Mouse (Mus musculus) hindbrain, embryonic 11.5 days (tissue): ENCODE results near the gene She. TPM values are rescaled to one million over a fixed set of nuclear protein-coding genes. Genes with fewer than 3 reads are reported as not detected.
A peak's percentile ranks its signal among the peaks of the same experiment; 100 is the strongest.

ENCODE experiments used
- ATAC-seq: fragments of 200-750 bp; cut with Nextera tagmentation; 2 replicates; pipeline ENCODE4 v1.8.0; 2017; ENCODE audit warnings: mild to moderate bottlenecking, moderate TSS enrichment, moderate library complexity; ENCODE audit not compliant: low FRiP score
- DNase-seq: peaks from one replicate; pipeline ENCODE4 v3.0.0-alpha.2; 2015; ENCODE audit warnings: low spot score
- H3K27ac ChIP-seq: fragments of 300-500 bp; sonication (generic); 2 replicates; pipeline ENCODE4 v1.5.1; 2014; ENCODE audit warnings: mild to moderate bottlenecking, low read depth, low read length
- H3K27me3 ChIP-seq: fragments of 300-500 bp; sonication (generic); 2 replicates; pipeline ENCODE4 v1.6.1; 2014; ENCODE audit warnings: mild to moderate bottlenecking, low read length, moderate library complexity, mixed read lengths; ENCODE audit not compliant: control insufficient read depth, insufficient read depth
- H3K36me3 ChIP-seq: fragments of 300-500 bp; sonication (generic); 2 replicates; pipeline ENCODE4 v1.6.1; 2014; ENCODE audit warnings: mild to moderate bottlenecking, low read length, moderate library complexity, mixed read lengths; ENCODE audit not compliant: control insufficient read depth, insufficient read depth
- H3K4me1 ChIP-seq: fragments of 300-500 bp; sonication (generic); replicated peaks from 2 replicates; pipeline ENCODE4 v1.6.1; 2014; ENCODE audit warnings: low read length, mixed read lengths; ENCODE audit not compliant: control insufficient read depth, insufficient read depth
- H3K4me2 ChIP-seq: fragments of 300-500 bp; sonication (generic); replicated peaks from 2 replicates; pipeline ENCODE4 v1.6.1; 2014; ENCODE audit warnings: mild to moderate bottlenecking, low read depth, low read length
- H3K4me3 ChIP-seq: fragments of 300-500 bp; sonication (generic); 2 replicates; pipeline ENCODE4 v1.5.1; 2014; ENCODE audit warnings: low read depth, low read length
- H3K9ac ChIP-seq: fragments of 300-500 bp; sonication (generic); 2 replicates; pipeline ENCODE4 v1.6.1; 2014; ENCODE audit warnings: low read depth, low read length
- H3K9me3 ChIP-seq: fragments of 300-500 bp; sonication (generic); 2 replicates; pipeline ENCODE4 v1.6.1; 2016; ENCODE audit warnings: low read length; ENCODE audit not compliant: control insufficient read depth
- WGBS: fragments of 180-500 bp; shearing (Covaris S2); extraction: QIAGEN DNeasy Blood & Tissue Kit; methylation state at CpG from one replicate; pipeline ENCODE4 v1.1.7; 2014; 5-methylcytosine and 5-hydroxymethylcytosine counted together
- polyA plus RNA-seq: library from polyadenylated mRNA; unstranded; fragments of >200 nt; fragmentation: Nextera tagmentation; extraction: Ambion mirVana; gene quantifications from 2 replicates; pipeline ENCODE4 v1.2.1, GENCODE M21; 2014

She gene
- polyA plus RNA-seq, 1 experiment from 2014 or later = 2.2 TPM

DNA sequence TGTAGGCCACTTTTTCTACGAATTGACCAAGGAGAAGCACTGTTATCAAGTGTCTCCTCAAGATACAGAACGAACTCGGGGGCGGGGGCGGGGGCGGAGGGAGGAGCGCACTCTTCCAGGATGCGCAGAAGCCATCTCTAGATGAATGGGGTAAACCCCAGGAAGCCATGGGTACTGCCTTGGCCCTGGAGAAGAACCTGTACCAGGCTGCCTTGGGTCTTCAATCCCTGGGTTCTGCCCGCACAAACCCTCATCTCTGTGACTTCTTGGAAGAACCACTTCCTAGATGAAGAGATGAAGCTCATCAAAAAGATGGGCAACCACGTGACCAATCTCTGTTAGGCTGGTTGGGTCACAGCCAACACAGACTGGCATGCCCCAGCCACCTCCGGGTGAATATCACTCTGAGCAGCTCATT, 10.1 kb upstream of the She start:
- ATAC-seq (no peak), DNase-seq (no peak)
- no peaks in the 10 kb centered on the region for H3K36me3 ChIP-seq
- H3K27ac ChIP-seq = no peak overlapping the region
- H3K9me3 ChIP-seq = no peaks in the 10 kb centered on the region
- no peaks in the 10 kb centered on the region for H3K4me1 ChIP-seq
- no peaks in the 10 kb centered on the region for H3K27me3 ChIP-seq
- no peak overlapping the region for H3K4me3 ChIP-seq
- no peak overlapping the region for H3K9ac ChIP-seq
- H3K4me2 ChIP-seq = no peak overlapping the region
- WGBS = 92% methylated on average over 11 of the region's 11 CpGs

- Histone ChIP-seq H3K36me3 (no peaks in the 10 kb centered on the region), H3K27me3 (no peaks in the 10 kb centered on the region), H3K4me3 (no peak overlapping the region), H3K4me1 (no peaks in the 10 kb centered on the region), H3K9me3 (no peaks in the 10 kb centered on the region), H3K27ac (no peak overlapping the region), H3K4me2 (no peak overlapping the region), H3K9ac (no peak overlapping the region)
- no peak for ATAC-seq
- no peak for DNase-seq
- 73% methylated on average over 10 of the region's 10 CpGs for WGBS
Measured at GRCm38 (mm10) chr3:89821548-89822480, 9.4 kb upstream of the She start.

DNA sequence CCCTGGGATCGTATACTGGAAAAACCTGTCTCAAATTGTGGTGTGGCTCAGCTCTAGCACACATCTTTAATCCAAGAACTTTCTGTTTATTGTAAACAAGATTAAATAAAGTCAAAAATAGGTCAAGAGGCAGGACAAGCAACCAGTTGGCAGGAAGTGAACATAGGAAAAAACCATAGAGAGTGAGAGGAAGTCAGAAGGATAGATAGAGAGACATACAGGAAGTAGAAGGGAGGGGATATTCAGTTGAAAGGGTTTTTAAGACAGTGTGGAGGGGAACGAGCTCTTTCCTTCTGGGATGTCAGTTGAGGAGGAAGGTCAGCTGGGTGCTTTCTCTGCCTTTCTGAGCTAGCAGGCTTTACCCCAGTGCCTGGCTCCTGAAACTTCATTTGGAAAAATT, 7.6 kb upstream of the She start:
- H3K4me3 ChIP-seq = no peak overlapping the region
- no peak overlapping the region for H3K4me2 ChIP-seq
- 59% methylated on average over 2 of the region's 2 CpGs for WGBS
- no peak overlapping the region for H3K27ac ChIP-seq
- no peak for DNase-seq
- H3K36me3 ChIP-seq = no peaks in the 10 kb centered on the region
- H3K27me3 ChIP-seq = no peaks in the 10 kb centered on the region
- H3K9me3 ChIP-seq = no peaks in the 10 kb centered on the region
- ATAC-seq = no peak
- H3K9ac ChIP-seq = no peak overlapping the region
- H3K4me1 ChIP-seq = no peaks in the 10 kb centered on the region

GRCm38 (mm10) chr3:89826295-89826694, 4.9 kb upstream of the She start:
- no peak for DNase-seq
- no peak overlapping the region for H3K4me3 ChIP-seq
- WGBS = 81% methylated on average over 3 of the region's 3 CpGs

DNA sequence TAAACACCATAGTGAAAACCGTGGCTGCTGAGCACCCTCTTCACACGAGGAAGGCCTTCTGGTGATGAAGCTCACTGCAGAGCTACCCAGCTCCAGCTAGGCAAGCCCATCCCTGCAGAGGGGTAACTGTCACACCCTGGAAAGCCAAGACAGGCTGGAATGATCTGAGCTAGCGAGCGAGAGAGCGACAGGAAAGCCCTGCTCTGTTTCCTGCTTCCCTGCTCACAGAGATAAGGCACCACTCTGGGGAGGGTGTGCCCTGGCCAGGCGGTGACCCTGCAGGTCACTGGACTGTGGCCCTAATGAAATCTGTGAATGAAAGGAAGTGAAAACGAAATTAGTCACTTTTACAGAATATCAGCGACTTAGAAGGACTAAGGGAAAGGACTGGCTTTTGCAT, 4.2 kb downstream of the She start:
- H3K9ac ChIP-seq = no peak overlapping the region
- no peaks in the 10 kb centered on the region for H3K36me3 ChIP-seq
- no peaks in the 10 kb centered on the region for H3K9me3 ChIP-seq
- DNase-seq (no peak), ATAC-seq (no peak)
- H3K27me3 ChIP-seq = peaks cover 33% of the 10 kb centered on the region
- H3K4me3 ChIP-seq = no peak overlapping the region
- no peak overlapping the region for H3K27ac ChIP-seq
- 0 out of 2 replicates have a peak, but pooled peaks cover 5% of the 10 kb centered on the region for H3K4me1 ChIP-seq
- WGBS = 51% methylated on average over 8 of the region's 8 CpGs
- H3K4me2 ChIP-seq = no peak overlapping the region

More at GRCm38 (mm10) chr3:89826295-89826694, 4.9 kb upstream of the She start:
- no peaks in the 10 kb centered on the region for H3K9me3 ChIP-seq
- no peak overlapping the region for H3K9ac ChIP-seq
- peaks cover 22% of the 10 kb centered on the region for H3K27me3 ChIP-seq
- H3K27ac ChIP-seq = no peak overlapping the region
- H3K36me3 ChIP-seq = no peaks in the 10 kb centered on the region
- no peak for ATAC-seq
- H3K4me2 ChIP-seq = no peak overlapping the region
- 0 out of 2 replicates have a peak, but pooled peaks cover 2% of the 10 kb centered on the region for H3K4me1 ChIP-seq

- Histone ChIP-seq H3K9ac (no peak overlapping the region), H3K9me3 (no peaks in the 10 kb centered on the region), H3K4me2 (no peak overlapping the region), H3K36me3 (no peaks in the 10 kb centered on the region), H3K4me1 (no peaks in the 10 kb centered on the region), H3K4me3 (no peak overlapping the region), H3K27me3 (no peaks in the 10 kb centered on the region), H3K27ac (no peak overlapping the region)
- WGBS = 65% methylated on average over 4 of the region's 4 CpGs
- DNase-seq (peak; percentile 47), ATAC-seq (no peak)
Measured at GRCm38 (mm10) chr3:89842258-89842657, 11.1 kb downstream of the She start.

DNA sequence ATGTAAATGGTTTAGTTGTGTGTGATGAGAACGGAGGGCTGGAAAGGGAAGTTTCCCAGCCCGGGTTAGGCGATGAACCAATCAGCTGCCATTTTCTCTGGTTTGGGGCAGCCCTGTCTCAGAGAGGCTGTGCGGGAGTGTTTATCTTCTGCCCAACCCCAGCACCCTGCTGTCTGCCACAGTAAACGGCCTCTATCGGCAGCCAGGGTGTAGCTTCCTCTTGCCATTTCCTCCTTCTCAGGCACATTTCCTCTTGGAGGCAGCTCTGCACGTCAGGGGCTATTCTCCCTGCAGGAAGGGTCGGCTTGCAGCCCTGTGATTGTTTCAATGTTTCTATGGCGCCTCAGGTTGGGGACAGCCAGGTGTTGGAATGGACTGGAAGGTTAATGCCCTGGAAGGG, 12.0 kb downstream of the She start:
- Histone ChIP-seq H3K27me3 (no peaks in the 10 kb centered on the region), H3K9me3 (no peaks in the 10 kb centered on the region), H3K9ac (no peak overlapping the region), H3K36me3 (no peaks in the 10 kb centered on the region), H3K4me3 (no peak overlapping the region), H3K4me1 (no peaks in the 10 kb centered on the region), H3K4me2 (no peak overlapping the region), H3K27ac (no peak overlapping the region)
- DNase-seq = no peak
- WGBS = 77% methylated on average over 9 of the region's 9 CpGs
- no peak for ATAC-seq

DNA sequence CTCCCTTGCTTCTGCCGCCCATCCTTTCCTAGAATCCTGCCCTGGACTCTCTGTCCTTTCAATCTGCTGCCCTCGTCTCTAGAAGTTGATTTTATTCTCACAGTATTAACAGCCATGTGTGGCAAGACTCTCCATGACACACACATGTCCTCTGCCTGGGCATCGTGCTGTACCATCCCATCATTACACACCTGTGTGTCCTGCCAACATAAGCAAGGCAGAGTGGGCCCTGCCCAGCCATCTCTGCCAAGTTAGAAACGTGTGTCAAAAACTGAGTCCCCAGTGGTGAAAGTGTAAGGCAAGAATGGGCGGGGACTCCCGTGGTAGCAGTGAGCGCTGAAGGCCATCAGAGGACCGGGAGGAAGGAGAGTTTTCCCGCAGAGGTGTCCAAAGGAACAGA, 14.6 kb downstream of the She start:
- no peak overlapping the region for H3K9ac ChIP-seq
- H3K4me1 ChIP-seq = no peaks in the 10 kb centered on the region
- no peaks in the 10 kb centered on the region for H3K27me3 ChIP-seq
- H3K36me3 ChIP-seq = peaks cover 2% of the 10 kb centered on the region; the same call in 1 of the 2 replicates
- ATAC-seq (no peak), DNase-seq (no peak)
- no peak overlapping the region for H3K4me3 ChIP-seq
- no peaks in the 10 kb centered on the region for H3K9me3 ChIP-seq
- no peak overlapping the region for H3K27ac ChIP-seq
- 79% methylated on average over 9 of the region's 9 CpGs for WGBS
- no peak overlapping the region for H3K4me2 ChIP-seq

GRCm38 (mm10) chr3:89847126-89847525, 16.0 kb downstream of the She start:
- DNase-seq = no peak
- whole genome bisulfite sequencing = 81% methylated on average over 3 of the region's 3 CpGs
- H3K36me3 ChIP-seq = peaks cover 2% of the 10 kb centered on the region; the same call in 1 of the 2 replicates
- H3K4me2 ChIP-seq = no peak overlapping the region
- no peak overlapping the region for H3K27ac ChIP-seq
- no peaks in the 10 kb centered on the region for H3K27me3 ChIP-seq
- no peaks in the 10 kb centered on the region for H3K4me1 ChIP-seq
- no peaks in the 10 kb centered on the region for H3K9me3 ChIP-seq
- no peak overlapping the region for H3K4me3 ChIP-seq
- no peak overlapping the region for H3K9ac ChIP-seq
- ATAC-seq = no peak
